Mouse (Mus musculus) cortical plate, adult 2 months (tissue): ENCODE data around the gene Zfp652.

ENCODE experiments used
- CTCF ChIP-seq: fragments of 200-500 bp; IDR thresholded peaks from 2 replicates; pipeline ENCODE4 v1.5.1; 2011; ENCODE audit warnings: mild to moderate bottlenecking, control low read depth, low read length; ENCODE audit not compliant: insufficient read depth; ENCODE audit errors: extremely low read depth
- POLR2A ChIP-seq: fragments of 200-500 bp; IDR thresholded peaks from 2 replicates; pipeline ENCODE4 v1.6.1; 2011; ENCODE audit warnings: mild to moderate bottlenecking, low read length, control low read depth; ENCODE audit not compliant: insufficient read depth; ENCODE audit errors: extremely low read depth

DNA sequence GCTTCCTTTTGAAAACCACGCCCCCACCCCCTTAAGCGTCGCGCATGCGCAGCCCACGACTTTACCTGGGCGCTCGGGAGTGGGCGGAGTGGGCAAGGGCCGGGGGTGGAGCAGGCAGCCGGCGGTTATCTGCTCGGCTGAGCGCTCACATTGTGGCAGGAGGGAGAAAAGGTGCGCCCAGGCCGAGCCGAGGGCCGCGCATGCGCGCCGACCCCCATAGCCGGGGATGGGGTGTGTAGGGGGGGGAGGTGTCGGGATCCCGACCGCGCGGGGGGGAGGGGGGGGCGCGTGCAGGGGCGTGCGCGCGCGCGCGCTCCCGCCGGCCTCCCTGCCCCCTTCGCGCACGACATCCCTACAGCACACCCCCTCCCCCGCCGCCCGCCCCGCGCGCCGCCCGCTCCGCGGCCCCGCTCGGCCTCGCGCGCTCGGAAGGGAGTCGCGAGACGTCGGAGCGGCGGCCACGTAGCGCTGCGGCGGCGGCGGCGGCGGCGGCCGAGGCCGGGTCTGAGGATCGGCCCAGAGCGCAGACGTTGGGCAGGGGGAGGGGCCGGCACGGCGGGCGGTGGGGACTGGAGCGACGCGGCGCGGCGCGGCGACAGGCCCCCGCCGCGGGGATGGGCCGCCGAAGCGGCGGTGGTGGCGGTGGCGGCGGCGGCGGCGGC, at the start of gene Zfp652:
- no peak for TF ChIP-seq CTCF
- no peak for TF ChIP-seq POLR2A
